Mouse (Mus musculus): ENCODE measurements around the gene Col12a1. TPM values are rescaled to one million over a fixed set of nuclear protein-coding genes. Genes with fewer than 3 reads are reported as not detected.
"Not testable (repeated sequence)": the region's sequence is repeated elsewhere in the genome, so short reads cannot be mapped to it uniquely, and the experiment has no call there.

Gene Col12a1
- polyA plus RNA-seq, 1 experiment from 2014 or later: 3.8 TPM

DNA sequence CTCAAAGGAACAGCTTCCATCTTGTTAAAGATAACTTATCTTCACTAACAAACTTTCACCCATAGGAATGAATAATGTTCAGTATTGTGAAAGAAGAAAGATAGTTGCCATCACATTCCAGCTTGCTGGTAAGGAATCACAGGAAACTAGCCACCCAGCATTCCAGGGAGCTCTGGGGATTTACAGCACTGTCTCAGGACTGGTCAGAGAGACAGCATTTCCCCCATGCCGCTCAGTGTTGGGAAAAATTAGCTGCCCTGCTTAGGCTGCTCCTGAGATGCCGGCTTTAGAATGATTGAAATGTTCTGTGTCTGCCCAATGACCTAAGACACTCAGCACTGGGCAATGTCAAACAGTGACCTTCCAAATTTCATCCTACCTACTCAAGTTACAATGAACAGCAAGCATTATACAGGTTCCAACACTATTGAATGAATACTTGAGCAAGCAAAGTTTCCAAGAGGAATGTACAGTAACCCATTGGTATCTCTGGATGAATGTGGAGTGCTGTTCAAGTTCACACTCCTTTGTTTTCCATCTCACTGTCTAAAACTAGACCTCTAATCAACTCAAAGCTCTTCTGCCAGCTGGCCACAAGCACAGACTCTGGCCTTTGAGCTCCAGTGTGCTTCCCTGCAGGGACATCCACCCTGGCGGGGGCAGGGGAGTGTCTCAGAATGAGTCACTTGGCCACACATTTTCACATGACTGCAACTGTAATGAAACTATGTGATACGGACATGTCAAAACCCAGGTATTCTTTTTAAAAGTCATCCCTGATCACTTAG, 38.0 kb downstream of the Col12a1 start:
- no peak for DNase-seq (ENCODE audit: low spot score)
- 78% methylated on average over 4 of the region's 4 CpGs for WGBS
- Histone ChIP-seq H3K36me3 (no peaks in the 10 kb centered on the region), H3K27me3 (ENCODE audit: low read depth, poor library complexity, severe bottlenecking) (no peaks in the 10 kb centered on the region), H3K27ac (replicated peaks) (no peak overlapping the region), H3K4me3 (no peak overlapping the region), H3K4me1 (no peaks in the 10 kb centered on the region), H3K9me3 (replicated peaks) (no peaks in the 10 kb centered on the region)

DNA sequence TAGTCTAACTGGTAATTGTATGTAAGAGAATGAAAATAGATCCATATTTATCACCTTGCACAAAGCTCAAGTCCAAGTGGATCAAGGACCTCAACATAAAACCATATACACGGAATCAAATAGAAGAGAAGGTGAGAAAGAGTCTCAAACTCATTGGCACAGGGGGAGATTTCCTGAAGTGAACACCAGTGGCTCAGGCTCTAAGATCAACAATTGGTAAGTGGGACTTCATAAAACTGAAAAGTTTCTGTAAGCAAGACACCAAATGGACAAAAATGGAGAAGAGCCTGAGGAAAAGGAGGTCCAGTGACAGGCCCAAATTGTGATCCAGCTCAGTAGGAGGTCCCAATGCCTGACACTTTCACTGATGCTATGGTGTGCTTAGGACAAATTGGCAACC, 49.8 kb downstream of the Col12a1 start:
- not testable (repeated sequence) for H3K4me3 ChIP-seq; H3K36me3 ChIP-seq; H3K27me3 ChIP-seq (ENCODE audit: low read depth, poor library complexity, severe bottlenecking); DNase-seq (ENCODE audit: low spot score); H3K27ac ChIP-seq (replicated peaks); H3K9me3 ChIP-seq (replicated peaks); H3K4me1 ChIP-seq
- 93% methylated on average over 1 of the region's 1 CpGs for WGBS

DNA sequence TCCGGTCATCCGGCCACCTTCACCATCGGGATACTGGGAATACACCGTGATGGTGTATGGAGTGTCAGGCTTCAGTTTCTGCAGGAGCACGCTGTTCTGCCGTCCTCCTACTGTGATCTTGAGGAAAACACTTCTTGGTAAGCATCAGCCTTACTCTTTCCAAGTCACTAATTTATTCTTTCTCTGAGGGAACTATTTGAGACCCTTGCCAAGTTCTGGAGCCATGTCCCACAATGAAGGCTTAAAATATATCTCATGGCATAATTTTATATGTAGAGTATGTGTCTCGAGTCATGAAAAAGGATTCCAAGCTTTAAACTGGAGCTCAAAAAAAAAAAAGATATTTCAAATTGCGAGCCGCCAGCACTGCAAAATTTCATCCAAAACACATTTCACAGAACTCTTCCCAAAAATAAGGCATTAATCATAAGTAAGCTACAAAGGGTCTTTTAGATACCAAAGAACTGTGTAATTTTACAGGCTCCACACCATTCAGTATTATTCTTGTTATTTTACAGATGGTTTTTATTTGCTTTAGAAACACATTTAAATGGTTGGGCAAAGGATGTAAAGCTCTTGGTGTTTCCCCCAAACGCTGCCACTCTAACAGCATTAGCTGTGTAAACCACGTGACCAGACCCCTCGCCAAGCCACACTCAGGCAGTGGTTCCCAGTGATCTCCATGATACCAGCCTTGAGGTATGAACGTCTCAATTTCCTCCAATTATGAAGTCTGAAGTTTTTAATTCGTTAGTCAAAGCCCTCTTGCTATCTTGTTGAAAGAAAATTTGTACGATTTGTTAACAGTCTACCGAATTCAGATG, 65.1 kb downstream of the Col12a1 start:
- H3K4me3 ChIP-seq: no peak overlapping the region
- no peaks in the 10 kb centered on the region for H3K4me1 ChIP-seq
- H3K27me3 ChIP-seq (ENCODE audit: low read depth, poor library complexity, severe bottlenecking): no peaks in the 10 kb centered on the region
- DNase-seq (ENCODE audit: low spot score): no peak
- H3K36me3 ChIP-seq: no peaks in the 10 kb centered on the region
- H3K9me3 ChIP-seq (replicated peaks): no peaks in the 10 kb centered on the region
- no peak overlapping the region for H3K27ac ChIP-seq (replicated peaks)
- WGBS: 89% methylated on average over 16 of the region's 16 CpGs

DNA sequence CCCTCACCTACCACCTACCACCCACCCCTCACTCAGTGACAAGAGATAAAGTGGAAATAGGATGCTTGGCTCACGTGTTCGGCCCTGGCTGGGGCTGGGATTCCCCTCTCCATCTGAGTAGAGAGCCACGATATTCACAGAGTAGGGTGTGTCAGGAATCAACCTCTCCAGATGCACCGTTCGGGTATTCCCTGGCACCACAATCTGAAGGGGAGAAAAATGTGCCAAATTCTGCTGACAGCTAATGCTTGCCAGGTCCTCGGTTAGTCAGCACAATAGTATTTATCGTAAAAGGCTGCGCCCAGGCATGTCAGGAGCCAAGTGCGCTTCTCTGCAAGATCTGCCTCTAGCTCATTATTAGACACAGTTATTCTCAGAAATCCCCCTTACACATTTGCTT, 70.0 kb downstream of the Col12a1 start:
- no peaks in the 10 kb centered on the region for H3K4me1 ChIP-seq
- H3K27me3 ChIP-seq (ENCODE audit: low read depth, poor library complexity, severe bottlenecking): no peaks in the 10 kb centered on the region
- no peak for DNase-seq (ENCODE audit: low spot score)
- WGBS: 92% methylated on average over 9 of the region's 9 CpGs
- no peaks in the 10 kb centered on the region for H3K36me3 ChIP-seq
- H3K9me3 ChIP-seq (replicated peaks): no peaks in the 10 kb centered on the region
- H3K4me3 ChIP-seq: no peak overlapping the region
- no peak overlapping the region for H3K27ac ChIP-seq (replicated peaks)

DNA sequence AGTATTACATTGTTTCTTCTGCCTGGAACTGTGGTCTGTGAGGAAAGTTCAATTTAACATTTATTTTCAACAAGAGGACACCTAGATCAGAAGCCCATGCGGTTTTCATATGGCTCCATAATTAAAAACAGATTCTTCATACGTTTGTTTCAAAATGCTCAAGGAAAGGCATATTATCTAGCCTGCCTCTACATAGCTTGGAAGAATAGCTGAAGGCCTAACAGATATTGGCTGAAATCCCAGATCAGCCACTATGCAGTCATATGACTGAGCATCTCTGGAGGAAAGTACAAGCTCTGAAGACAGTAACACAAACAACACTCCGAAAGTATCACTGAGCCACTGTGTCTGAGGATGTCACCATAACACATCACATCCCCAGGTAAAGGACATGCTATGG, 72.9 kb downstream of the Col12a1 start:
- no peaks in the 10 kb centered on the region for H3K9me3 ChIP-seq (replicated peaks)
- no peak overlapping the region for H3K27ac ChIP-seq (replicated peaks)
- no peaks in the 10 kb centered on the region for H3K4me1 ChIP-seq
- no peaks in the 10 kb centered on the region for H3K36me3 ChIP-seq
- H3K27me3 ChIP-seq (ENCODE audit: low read depth, poor library complexity, severe bottlenecking): no peaks in the 10 kb centered on the region
- H3K4me3 ChIP-seq: no peak overlapping the region
- WGBS: 80% methylated on average over 3 of the region's 3 CpGs
- no peak for DNase-seq (ENCODE audit: low spot score)

DNA sequence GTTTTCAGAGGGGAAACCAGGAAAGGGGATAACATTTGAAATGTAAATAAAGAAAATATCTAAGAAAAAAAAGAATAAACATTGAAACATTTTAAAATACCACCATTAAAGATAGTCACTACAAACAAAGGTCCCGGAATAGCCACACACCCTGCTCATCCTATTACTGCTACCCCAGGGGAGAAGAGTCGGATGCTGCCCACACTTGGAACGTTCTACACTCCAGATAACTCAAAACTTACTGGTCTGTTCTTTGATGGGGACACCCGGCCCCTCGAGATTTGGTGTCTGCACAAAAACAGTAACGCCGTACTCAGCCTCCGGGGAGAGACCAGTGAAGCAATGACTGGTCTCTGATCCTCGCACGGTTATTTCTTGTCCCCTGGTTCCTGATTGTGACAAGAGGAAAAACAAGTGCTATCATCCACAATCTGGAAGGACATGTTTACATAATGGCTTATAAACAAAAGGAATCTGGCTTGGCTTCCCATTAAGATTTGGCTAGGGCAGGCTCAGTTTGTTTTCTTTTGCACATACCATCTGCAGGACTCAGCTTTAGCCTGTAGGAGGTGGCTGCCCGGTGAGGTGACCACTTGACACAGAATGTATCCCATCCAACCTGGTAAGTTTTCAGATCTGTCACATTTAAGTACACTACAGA, 79.1 kb downstream of the Col12a1 start:
- Histone ChIP-seq H3K4me3 (no peak overlapping the region), H3K27me3 (ENCODE audit: low read depth, poor library complexity, severe bottlenecking) (no peaks in the 10 kb centered on the region), H3K36me3 (no peaks in the 10 kb centered on the region), H3K27ac (replicated peaks) (no peak overlapping the region), H3K9me3 (replicated peaks) (no peaks in the 10 kb centered on the region), H3K4me1 (no peaks in the 10 kb centered on the region)
- no peak for DNase-seq (ENCODE audit: low spot score)
- 74% methylated on average over 11 of the region's 11 CpGs for WGBS

DNA sequence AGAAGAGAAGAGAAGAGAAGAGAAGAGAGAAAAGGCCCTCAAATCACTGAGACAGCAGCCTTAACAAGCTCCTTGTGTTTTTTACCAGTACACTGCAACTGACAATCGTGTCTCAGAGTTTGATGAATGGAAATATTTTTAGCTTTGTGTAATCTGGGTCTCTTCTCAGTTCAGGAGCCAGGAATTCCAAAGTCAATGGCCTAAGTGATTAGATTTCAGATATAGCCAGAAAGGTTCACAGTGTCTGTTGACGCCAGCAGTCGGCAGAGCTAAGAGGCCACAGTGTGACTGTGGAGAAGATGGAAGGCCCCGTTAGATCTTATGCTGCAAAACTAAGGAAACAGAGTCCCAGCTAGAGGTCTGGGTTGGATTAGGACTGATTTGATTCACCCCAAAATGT, 80.8 kb downstream of the Col12a1 start:
- no peak for DNase-seq (ENCODE audit: low spot score)
- Histone ChIP-seq H3K4me3 (no peak overlapping the region), H3K27ac (replicated peaks) (no peak overlapping the region), H3K36me3 (no peaks in the 10 kb centered on the region), H3K4me1 (no peaks in the 10 kb centered on the region), H3K9me3 (replicated peaks) (no peaks in the 10 kb centered on the region), H3K27me3 (ENCODE audit: low read depth, poor library complexity, severe bottlenecking) (no peaks in the 10 kb centered on the region)
- WGBS: 87% methylated on average over 4 of the region's 4 CpGs

DNA sequence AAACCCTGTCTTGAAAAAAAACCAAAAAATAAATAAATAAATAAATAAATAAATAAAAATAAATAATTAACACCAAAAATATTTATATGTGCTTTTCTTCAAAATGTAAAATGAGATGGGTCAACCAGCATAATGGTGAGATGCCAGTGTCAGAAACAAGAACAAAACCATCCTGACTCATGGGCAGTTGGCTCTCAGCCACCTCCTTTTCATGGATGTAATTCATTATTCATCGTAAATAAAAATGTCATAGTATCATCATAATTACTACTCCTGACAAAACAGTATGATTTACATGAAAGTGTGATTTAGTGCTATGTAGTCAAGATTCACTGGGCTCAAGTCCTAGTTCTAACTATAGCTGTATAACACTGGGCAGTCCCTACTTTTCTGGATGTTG, 84.6 kb downstream of the Col12a1 start:
- no peaks in the 10 kb centered on the region for H3K4me1 ChIP-seq
- DNase-seq (ENCODE audit: low spot score): no peak
- no peak overlapping the region for H3K27ac ChIP-seq (replicated peaks)
- no peaks in the 10 kb centered on the region for H3K9me3 ChIP-seq (replicated peaks)
- WGBS: 95% methylated on average over 1 of the region's 1 CpGs
- no peaks in the 10 kb centered on the region for H3K36me3 ChIP-seq
- no peaks in the 10 kb centered on the region for H3K27me3 ChIP-seq (ENCODE audit: low read depth, poor library complexity, severe bottlenecking)
- H3K4me3 ChIP-seq: no peak overlapping the region

DNA sequence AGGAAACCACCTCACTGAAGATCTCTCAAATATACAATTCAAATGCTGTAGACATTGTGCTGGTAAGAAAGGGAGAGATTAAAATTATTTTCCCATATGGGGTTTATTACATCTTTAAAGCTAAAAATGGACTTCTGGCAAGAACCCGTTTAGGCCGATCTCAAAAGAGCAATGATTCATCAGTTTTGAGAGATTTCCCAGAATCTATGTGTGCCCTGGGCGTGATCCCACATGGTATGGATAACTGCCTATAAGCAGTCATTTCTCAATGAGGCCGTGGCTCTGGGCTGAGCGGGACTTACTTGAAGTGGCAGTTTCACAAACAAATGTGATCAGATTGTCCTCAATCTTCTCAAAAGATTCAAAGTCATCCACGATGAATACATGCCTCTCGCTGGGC, 87.4 kb downstream of the Col12a1 start:
- 92% methylated on average over 7 of the region's 7 CpGs for WGBS
- Histone ChIP-seq H3K27ac (replicated peaks) (no peak overlapping the region), H3K4me1 (no peaks in the 10 kb centered on the region), H3K36me3 (no peaks in the 10 kb centered on the region), H3K9me3 (replicated peaks) (no peaks in the 10 kb centered on the region), H3K27me3 (ENCODE audit: low read depth, poor library complexity, severe bottlenecking) (no peaks in the 10 kb centered on the region), H3K4me3 (no peak overlapping the region)
- DNase-seq (ENCODE audit: low spot score): no peak

DNA sequence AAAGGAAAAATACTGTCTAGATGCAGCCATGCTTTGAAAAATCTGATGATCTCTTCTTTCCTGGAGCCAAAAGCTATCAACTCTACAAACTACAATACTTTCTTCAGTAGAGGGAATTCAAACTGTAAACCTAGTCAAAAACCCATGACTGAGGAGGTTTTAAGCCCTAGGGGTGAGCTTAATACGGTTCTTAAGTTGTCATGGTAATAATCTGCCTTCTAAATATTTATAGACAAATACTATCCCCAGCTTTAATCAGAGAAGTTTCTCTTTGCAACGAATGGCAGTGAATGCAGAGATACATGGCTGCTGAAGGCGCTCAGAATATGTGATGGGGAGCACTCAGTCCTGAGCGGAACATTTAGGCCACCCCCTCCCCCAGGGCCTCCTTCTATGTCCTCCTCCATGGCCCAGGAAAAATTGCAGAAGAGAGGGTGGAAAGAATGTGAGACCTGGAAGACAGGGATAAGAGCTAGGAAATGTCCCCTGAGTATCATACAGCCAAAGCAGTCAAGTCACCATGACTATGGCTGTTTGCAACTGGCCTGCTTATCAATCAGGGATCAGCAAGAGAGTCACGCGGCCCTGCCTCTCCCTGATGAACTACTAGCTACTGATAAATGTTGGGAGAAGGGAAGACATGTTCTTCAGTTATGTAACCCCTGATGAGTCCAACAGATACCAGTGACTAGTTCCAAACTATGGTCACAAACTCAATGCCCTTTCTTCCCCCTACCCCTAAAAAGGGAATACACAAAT, 99.6 kb downstream of the Col12a1 start:
- 84% methylated on average over 6 of the region's 6 CpGs for WGBS

DNA sequence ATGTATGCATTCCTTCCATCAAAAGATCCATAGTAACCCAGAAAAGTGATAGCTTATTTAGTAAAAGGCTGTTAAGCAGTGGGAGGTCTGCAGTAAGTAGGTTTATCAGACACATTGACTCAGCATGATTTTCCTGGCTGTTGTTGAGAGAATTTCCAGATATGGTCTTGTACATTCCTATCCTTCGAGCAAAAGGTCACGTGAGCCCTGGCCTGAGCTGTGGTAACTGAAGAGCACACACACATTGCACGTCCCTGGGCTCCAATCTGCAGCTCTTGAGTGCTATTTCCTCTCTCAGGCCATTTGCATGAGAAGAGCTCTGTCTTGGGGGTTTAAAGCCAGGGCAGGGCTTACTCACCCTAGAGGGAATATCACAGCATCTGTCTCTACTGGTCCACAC, 101.3 kb downstream of the Col12a1 start:
- DNase-seq (ENCODE audit: low spot score): no peak
- H3K36me3 ChIP-seq: no peaks in the 10 kb centered on the region
- H3K4me1 ChIP-seq: peaks cover 11% of the 10 kb centered on the region
- H3K9me3 ChIP-seq (replicated peaks): no peaks in the 10 kb centered on the region
- no peaks in the 10 kb centered on the region for H3K27me3 ChIP-seq (ENCODE audit: low read depth, poor library complexity, severe bottlenecking)
- no peak overlapping the region for H3K4me3 ChIP-seq
- no peak overlapping the region for H3K27ac ChIP-seq (replicated peaks)
- 24% methylated on average over 3 of the region's 3 CpGs for WGBS

More for the DNA sequence above, 99.6 kb downstream of the Col12a1 start:
- Histone ChIP-seq H3K27me3 (ENCODE audit: low read depth, poor library complexity, severe bottlenecking) (no peaks in the 10 kb centered on the region), H3K9me3 (replicated peaks) (no peaks in the 10 kb centered on the region), H3K27ac (replicated peaks) (no peak overlapping the region), H3K36me3 (no peaks in the 10 kb centered on the region), H3K4me3 (no peak overlapping the region), H3K4me1 (peaks cover 11% of the 10 kb centered on the region)
- DNase-seq (ENCODE audit: low spot score): no peak

DNA sequence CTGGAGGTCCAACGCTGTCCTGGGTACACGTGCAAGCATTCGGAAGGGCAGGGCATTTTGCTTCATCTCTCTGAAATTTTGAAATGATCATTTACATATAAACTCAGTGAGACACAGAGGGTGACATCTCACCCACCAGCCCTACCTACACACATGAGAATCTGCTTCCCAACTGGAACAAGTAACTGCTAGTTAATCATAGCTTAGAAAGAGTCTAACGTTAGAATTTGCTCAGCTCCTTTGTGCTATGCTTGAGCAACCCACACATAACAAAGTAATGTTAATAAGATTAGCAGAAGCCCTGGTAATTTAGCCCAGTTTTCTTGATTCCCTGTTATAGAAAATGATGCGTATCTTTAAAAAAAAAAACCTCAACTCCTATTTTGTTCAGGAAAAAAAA, 102.6 kb downstream of the Col12a1 start:
- H3K4me1 ChIP-seq: peaks cover 11% of the 10 kb centered on the region
- DNase-seq (ENCODE audit: low spot score): no peak
- WGBS: 81% methylated on average over 5 of the region's 5 CpGs

More for the DNA sequence above, 102.6 kb downstream of the Col12a1 start:
- H3K27ac ChIP-seq (replicated peaks): no peak overlapping the region
- H3K36me3 ChIP-seq: no peaks in the 10 kb centered on the region
- no peak overlapping the region for H3K4me3 ChIP-seq
- no peaks in the 10 kb centered on the region for H3K27me3 ChIP-seq (ENCODE audit: low read depth, poor library complexity, severe bottlenecking)
- H3K9me3 ChIP-seq (replicated peaks): no peaks in the 10 kb centered on the region
